Mouse (Mus musculus): ENCODE data around the gene Ess2.

DNA sequence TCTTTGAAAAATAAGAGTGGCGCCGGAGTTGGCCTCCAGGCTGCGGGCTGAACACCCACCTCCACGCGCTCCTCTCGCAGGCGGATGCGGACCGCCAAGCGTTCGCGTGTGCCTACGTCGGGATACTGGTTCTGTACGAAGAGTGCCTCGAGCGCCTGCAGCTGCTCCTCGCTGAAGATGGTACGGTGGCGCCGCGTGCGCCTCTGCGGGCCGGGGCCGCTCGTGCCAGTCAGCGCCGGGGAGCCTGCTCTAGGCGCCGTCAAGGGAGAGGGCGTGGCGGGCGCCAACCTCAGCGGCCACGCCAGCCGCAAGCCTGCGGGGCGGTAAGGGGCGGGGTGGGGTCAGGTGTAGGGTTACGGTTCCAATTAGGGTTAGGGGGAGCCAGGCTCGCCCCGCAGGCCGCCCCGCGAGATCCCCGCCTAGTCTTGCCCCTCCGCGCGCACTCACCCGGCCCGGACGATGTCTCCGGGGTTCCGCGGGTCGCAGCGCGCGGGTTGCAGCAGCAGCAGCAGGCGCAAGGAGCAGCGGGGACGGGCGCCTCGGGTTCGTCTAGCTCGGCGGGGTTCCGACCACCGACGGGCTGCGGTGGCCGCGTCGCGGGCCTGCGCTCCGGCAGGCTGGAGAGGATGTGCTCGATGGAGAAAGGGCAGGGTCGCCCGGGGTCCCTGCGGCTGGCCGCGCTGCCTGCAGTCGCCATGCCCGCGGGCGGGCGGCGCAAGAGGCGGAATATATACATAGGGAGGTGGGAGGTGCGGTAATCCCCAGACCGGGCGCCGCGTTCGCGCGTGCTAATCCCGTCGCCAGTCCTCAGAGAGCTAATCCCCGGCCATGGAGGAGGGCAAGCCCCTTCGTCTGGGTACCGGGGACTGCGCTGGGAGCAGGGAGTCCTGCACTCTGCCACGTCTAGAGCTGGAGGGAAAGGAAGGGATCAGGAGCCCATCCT lies 3.4 kb upstream of the Ess2 start, which contains the start of gene Gsc2:
- TF ChIP-seq CTCF (conservative IDR thresholded peaks at IDR 0.05; ENCODE audit: insufficient read depth, insufficient read length, low read depth, low read length) (no peak), POLR2A (IDR thresholded peaks at IDR 0.05; ENCODE audit: low read depth, low read length) (no peak)

Measured in kidney, adult 2 months (tissue).